25 mouse cellular contexts compared by ENCODE assay signal in the genomic region with DNA sequence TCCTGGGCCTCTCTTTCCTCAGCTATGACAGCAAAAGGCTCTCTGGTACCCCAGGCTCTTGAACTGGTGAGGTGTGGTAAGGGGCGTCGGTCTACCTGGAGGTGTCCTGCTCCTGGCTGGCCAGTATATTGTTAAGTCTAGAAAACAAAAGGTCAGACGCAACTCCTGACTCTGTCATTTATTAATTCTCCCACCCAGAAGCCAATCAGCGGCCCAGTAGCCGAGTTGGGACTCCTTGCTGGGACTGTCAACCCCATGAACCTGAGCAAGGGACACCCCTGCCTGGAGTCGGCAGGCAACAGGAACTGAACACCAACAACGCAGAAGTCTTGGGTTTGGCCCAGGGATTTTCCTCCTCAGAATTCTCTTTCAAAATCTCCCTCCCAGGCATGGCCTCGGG.
"Had no signal": no experiment of that assay in that cellular context is flagged by ENCODE, and none has a peak within 500 bp of the region (broad histone marks: within the 10 kb centered on the region; RNA-seq: fewer than 3 reads in every experiment).

No protein-coding gene starts in this region.

- H3K4me3 ChIP-seq: gastrocnemius, adult 2 months; heart, embryonic 10.5 days; heart, embryonic 12.5 days; hindbrain, embryonic 10.5 days; hindbrain, embryonic 12.5 days; intestine, embryonic 15.5 days; layer of hippocampus, adult 2 months; left cerebral cortex, adult 2 months; limb, embryonic 10.5 days; limb, embryonic 12.5 days; liver, embryonic 13.5 days had no signal

- H3K4me2 ChIP-seq: heart, embryonic 12.5 days; hindbrain, embryonic 12.5 days; hindbrain, embryonic 14.5 days; intestine, embryonic 15.5 days; limb, embryonic 12.5 days; liver, embryonic 13.5 days had no signal

- H3K27me3 ChIP-seq: intestine, embryonic 15.5 days; limb, embryonic 12.5 days had no signal

- H3K9me3 ChIP-seq: heart, embryonic 10.5 days; heart, embryonic 12.5 days; hindbrain, embryonic 10.5 days; hindbrain, embryonic 12.5 days; intestine, embryonic 15.5 days; limb, embryonic 10.5 days; limb, embryonic 12.5 days; liver, embryonic 13.5 days had no signal

- DNase-seq: gastrocnemius, adult 2 months; gastrocnemius, postnatal 10 days; gastrocnemius, postnatal 25 days; heart, adult 18-20 months; heart, postnatal 10 days; heart, postnatal 4 days; kidney, adult 18-20 months; kidney, postnatal 10 days; kidney, postnatal 25 days; kidney, postnatal 4 days; liver; liver, embryonic 13.5 days had no signal

- H3K4me1 ChIP-seq: heart, embryonic 12.5 days had no signal

- ATAC-seq: hindbrain, embryonic 16.5 days; inflammation-experienced regulatory T-cells, adult 6 months; intestine, postnatal 0 days had no signal

- H3K36me3 ChIP-seq: heart, embryonic 10.5 days; heart, embryonic 12.5 days; hindbrain, embryonic 10.5 days; hindbrain, embryonic 12.5 days; intestine, embryonic 15.5 days; limb, embryonic 10.5 days; limb, embryonic 12.5 days; liver, embryonic 13.5 days had no signal

- H3K9ac ChIP-seq: heart, embryonic 12.5 days; hindbrain, embryonic 12.5 days; hindbrain, embryonic 14.5 days; intestine, embryonic 15.5 days; limb, embryonic 12.5 days; liver, embryonic 13.5 days had no signal

- H3K27ac ChIP-seq: gastrocnemius, adult 2 months; heart, embryonic 10.5 days; hindbrain, embryonic 10.5 days; hindbrain, embryonic 12.5 days; hindbrain, embryonic 14.5 days; intestine, embryonic 15.5 days; layer of hippocampus, adult 2 months; left cerebral cortex, adult 2 months; limb, embryonic 10.5 days; limb, embryonic 12.5 days; liver, embryonic 13.5 days had no signal
